Mouse (Mus musculus) hindbrain, embryonic 15.5 days (tissue): ENCODE measurements around the gene Klk1. TPM values are rescaled to one million over a fixed set of nuclear protein-coding genes. Genes with fewer than 3 reads are reported as not detected.
"Not testable (repeated sequence)": the region's sequence is repeated elsewhere in the genome, so short reads cannot be mapped to it uniquely, and the experiment has no call there.

Source experiments
- ATAC-seq: fragments of 200-750 bp; cut with Nextera tagmentation; 2 replicates; pipeline ENCODE4 v1.8.0; 2017; ENCODE audit warnings: low read depth, moderate number of reproducible peaks, moderate TSS enrichment; ENCODE audit not compliant: low FRiP score
- H3K27ac ChIP-seq: fragments of 300-500 bp; sonication (generic); replicated peaks from 2 replicates; pipeline ENCODE4 v1.5.1; 2015; ENCODE audit warnings: mild to moderate bottlenecking, inconsistent platforms
- H3K27me3 ChIP-seq: fragments of 300-500 bp; sonication (generic); 2 replicates; pipeline ENCODE4 v1.6.1; 2015; ENCODE audit warnings: control low read depth, inconsistent platforms
- H3K36me3 ChIP-seq: fragments of 300-500 bp; sonication (generic); 2 replicates; pipeline ENCODE4 v1.6.1; 2015; ENCODE audit warnings: control low read depth, inconsistent platforms
- H3K4me1 ChIP-seq: fragments of 300-500 bp; sonication (generic); replicated peaks from 2 replicates; pipeline ENCODE4 v1.6.1; 2015; ENCODE audit warnings: control low read depth, inconsistent platforms
- H3K4me2 ChIP-seq: fragments of 300-500 bp; sonication (generic); 2 replicates; pipeline ENCODE4 v1.6.1; 2015; ENCODE audit warnings: moderate library complexity, mild to moderate bottlenecking, inconsistent platforms
- H3K4me3 ChIP-seq: fragments of 300-500 bp; sonication (generic); 2 replicates; pipeline ENCODE4 v1.5.1; 2015; ENCODE audit warnings: mild to moderate bottlenecking, inconsistent platforms
- H3K9ac ChIP-seq: fragments of 300-500 bp; sonication (generic); 2 replicates; pipeline ENCODE4 v1.6.1; 2015; ENCODE audit warnings: inconsistent platforms
- H3K9me3 ChIP-seq: fragments of 300-500 bp; sonication (generic); 2 replicates; pipeline ENCODE4 v1.6.1; 2016; ENCODE audit warnings: control low read depth, inconsistent platforms
- WGBS: fragments of 180-500 bp; shearing (Covaris S2); methylation state at CpG from one replicate; pipeline ENCODE4 v1.1.7; 2015; 5-methylcytosine and 5-hydroxymethylcytosine counted together
- polyA plus RNA-seq: library from polyadenylated mRNA; unstranded; fragments of >200 nt; fragmentation: Nextera tagmentation; extraction: Ambion mirVana; gene quantifications from 2 replicates; pipeline ENCODE4 v1.2.1, GENCODE M21; 2015

Klk1 gene
- polyA plus RNA-seq, result not detected in 2 replicates

- H3K36me3 ChIP-seq, result no peaks in the 10 kb centered on the region
- H3K9ac ChIP-seq, result no peak within 1 kb of the TSS
- no peaks in the 10 kb centered on the region for H3K9me3 ChIP-seq
- no peaks in the 10 kb centered on the region for H3K4me1 ChIP-seq
- no peak within 1 kb of the TSS for H3K27ac ChIP-seq
- H3K4me2 ChIP-seq, result no peak within 1 kb of the TSS
- no peaks in the 10 kb centered on the region for H3K27me3 ChIP-seq
- ATAC-seq, result no peak
- no peak within 1 kb of the TSS for H3K4me3 ChIP-seq
- 43% methylated on average over 1 of the region's 1 CpGs for WGBS
Observed at GRCm38 (mm10) chr7:44225076-44225475, at the start of gene Klk1. Gene Klk1, plus strand, starts transcription at chr7:44225360.

DNA sequence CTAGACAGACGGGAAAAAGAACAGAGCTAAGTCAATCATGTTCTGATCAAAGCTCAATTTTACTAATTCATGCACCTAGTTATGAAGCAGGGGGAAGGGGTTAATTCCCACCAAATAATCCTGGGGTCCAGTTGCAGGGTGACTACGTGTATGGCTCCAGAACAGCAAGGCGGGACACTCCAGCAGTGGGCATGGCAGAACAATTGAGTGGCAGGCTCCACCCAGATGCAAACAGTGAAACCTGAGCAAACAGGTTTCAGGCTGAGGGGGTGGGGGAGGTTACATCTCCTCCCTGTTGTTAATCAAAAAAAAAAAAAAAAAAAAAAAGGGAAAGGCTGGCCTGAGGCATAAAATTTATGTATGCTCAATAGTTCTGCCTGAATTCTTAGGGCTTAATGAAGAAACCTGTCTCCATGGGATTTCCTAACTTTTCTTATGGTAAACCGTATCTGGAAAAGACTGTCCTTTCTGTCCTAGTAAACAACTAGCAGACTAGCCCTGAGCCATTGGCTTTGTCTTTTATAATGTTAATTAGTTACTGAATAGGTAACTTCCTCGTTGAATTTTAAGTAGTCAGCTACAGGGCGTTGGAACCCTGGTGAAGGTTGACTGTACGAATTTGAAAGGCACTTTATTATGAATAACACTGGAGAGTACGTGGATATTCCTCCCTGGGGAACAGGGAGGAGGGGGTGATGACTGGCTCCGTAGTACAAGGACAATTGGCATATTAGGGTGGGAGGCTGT is 45.7 kb upstream of the Klk1 start:
- Histone ChIP-seq H3K9me3 (no peaks in the 10 kb centered on the region), H3K4me3 (no peak overlapping the region), H3K4me2 (no peak overlapping the region), H3K36me3 (no peaks in the 10 kb centered on the region), H3K4me1 (no peaks in the 10 kb centered on the region), H3K9ac (no peak overlapping the region), H3K27me3 (no peaks in the 10 kb centered on the region), H3K27ac (no peak overlapping the region)
- WGBS, result 44% methylated on average over 9 of the region's 9 CpGs
- ATAC-seq, result no peak

DNA sequence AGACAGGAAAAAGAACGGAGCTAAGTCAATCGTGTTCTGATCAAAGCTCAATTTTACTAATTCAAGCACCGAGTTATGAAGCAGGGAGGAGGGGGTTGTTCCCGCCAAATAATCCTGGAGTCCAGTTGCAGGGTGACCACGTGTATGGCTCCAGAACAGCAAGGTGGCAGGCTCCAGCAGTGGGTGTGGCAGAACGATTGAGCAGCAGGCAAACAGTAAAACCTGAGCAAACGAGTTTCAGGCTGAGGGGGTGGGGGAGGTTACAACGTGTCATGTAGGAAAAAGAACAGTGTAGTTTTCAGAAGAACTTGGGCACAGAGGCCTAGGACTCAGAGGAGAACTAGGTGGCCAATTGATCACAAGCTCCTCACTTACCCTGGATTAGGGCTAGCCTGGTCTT is 38.6 kb upstream of the Klk1 start:
- 75% methylated on average over 8 of the region's 8 CpGs for WGBS
- not testable (repeated sequence) for H3K4me1 ChIP-seq, H3K4me3 ChIP-seq, H3K4me2 ChIP-seq, H3K27ac ChIP-seq, H3K9me3 ChIP-seq, H3K27me3 ChIP-seq, ATAC-seq, H3K9ac ChIP-seq, H3K36me3 ChIP-seq

DNA sequence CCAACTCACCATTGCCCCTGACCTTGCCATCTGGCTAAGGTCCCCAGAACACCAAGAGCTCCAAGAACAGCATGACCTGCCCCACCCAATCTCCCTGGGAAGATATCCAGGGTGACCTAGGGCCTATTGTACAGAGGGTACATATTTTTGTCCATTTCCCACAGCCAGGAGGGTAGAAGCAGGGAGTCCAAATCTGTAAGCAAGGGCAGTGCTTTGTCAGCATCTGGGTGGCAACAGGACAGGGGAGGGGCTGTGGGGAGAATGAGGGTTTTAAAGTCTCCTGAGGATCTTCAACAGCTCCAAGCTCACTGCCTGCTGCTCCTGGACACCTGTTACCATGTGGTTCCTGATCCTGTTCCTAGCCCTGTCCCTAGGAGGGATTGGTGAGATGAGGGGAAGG is 37.2 kb upstream of the Klk1 start, which contains the start of gene Klk1b24:
Gene Klk1b24 (plus strand): TSS at position 301 of the 400 bp plus-strand sequence.
- H3K36me3 ChIP-seq, result not testable (repeated sequence)

GRCm38 (mm10) chr7:44193466-44193865 is 31.7 kb upstream of the Klk1 start:
- H3K4me3 ChIP-seq, H3K4me1 ChIP-seq, H3K9me3 ChIP-seq, H3K9ac ChIP-seq, H3K36me3 ChIP-seq, H3K27me3 ChIP-seq, H3K4me2 ChIP-seq, H3K27ac ChIP-seq, ATAC-seq: not testable (repeated sequence)
- WGBS, result 88% methylated on average over 1 of the region's 1 CpGs

More for the DNA sequence above, 37.2 kb upstream of the Klk1 start, which contains the start of gene Klk1b24:
- H3K9ac ChIP-seq, H3K27ac ChIP-seq, H3K4me2 ChIP-seq, H3K4me1 ChIP-seq, H3K27me3 ChIP-seq, ATAC-seq, H3K4me3 ChIP-seq, H3K9me3 ChIP-seq: not testable (repeated sequence)

DNA sequence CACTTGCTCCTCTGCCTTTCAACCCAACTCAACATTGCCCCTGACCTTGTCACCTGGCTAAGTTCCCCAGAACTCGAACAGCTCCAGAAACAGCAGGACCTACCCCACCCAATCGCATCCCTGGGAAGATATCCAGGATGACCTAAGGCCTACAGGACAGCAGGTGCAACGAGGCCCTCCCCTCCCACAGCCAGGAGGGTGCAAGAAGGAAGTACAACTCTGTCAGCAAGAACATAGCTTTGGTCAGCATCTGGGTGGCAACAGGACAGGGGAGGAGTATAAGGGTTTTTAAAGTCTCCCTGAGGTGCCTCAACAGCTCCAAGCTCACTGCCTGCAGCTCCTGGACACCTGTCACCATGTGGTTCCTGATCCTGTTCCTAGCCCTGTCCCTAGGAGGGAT is 27.3 kb upstream of the Klk1 start, which contains the start of gene Klk1b3:
Gene Klk1b3 (plus strand): TSS at position 301 of the 400 bp plus-strand sequence.
- Histone ChIP-seq H3K27ac (no peak within 1 kb of the TSS), H3K4me1 (no peaks in the 10 kb centered on the region), H3K9ac (no peak within 1 kb of the TSS), H3K4me2 (no peak within 1 kb of the TSS), H3K27me3 (no peaks in the 10 kb centered on the region), H3K9me3 (no peaks in the 10 kb centered on the region), H3K36me3 (no peaks in the 10 kb centered on the region), H3K4me3 (no peak within 1 kb of the TSS)
- WGBS, result 63% methylated on average over 3 of the region's 3 CpGs
- no peak for ATAC-seq

DNA sequence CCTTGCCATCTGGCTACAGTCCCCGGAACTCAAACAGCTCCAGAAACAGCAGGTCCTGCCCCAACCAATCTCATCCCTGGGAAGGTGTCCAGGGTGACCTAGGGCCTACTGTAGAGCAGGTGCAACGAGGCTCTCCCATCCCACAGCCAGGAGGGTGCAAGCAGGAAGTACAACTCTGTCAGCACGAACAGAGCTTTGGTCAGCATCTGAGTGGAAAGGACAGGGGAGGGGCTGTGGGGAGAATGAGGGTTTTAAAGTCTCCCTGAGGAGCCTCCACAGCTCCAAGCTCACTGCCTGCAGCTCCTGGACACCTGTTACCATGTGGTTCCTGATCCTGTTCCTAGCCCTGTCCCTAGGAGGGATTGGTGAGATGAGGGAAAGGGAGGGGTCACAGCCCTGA is 18.0 kb upstream of the Klk1 start, which contains the start of gene Klk1b4:
Gene Klk1b4 (plus strand): TSS at position 301 of the 400 bp plus-strand sequence.
- H3K27ac ChIP-seq, H3K9me3 ChIP-seq, H3K4me1 ChIP-seq, H3K27me3 ChIP-seq, H3K4me2 ChIP-seq, H3K36me3 ChIP-seq, H3K9ac ChIP-seq, H3K4me3 ChIP-seq, ATAC-seq: not testable (repeated sequence)
- WGBS, result 60% methylated on average over 3 of the region's 3 CpGs

GRCm38 (mm10) chr7:44208307-44208706 is 16.9 kb upstream of the Klk1 start:
- H3K9ac ChIP-seq, result no peak overlapping the region
- no peak overlapping the region for H3K4me3 ChIP-seq
- H3K27me3 ChIP-seq, result no peaks in the 10 kb centered on the region
- H3K9me3 ChIP-seq, result no peaks in the 10 kb centered on the region
- no peak for ATAC-seq
- WGBS, result 77% methylated on average over 3 of the region's 3 CpGs
- no peak overlapping the region for H3K27ac ChIP-seq
- no peaks in the 10 kb centered on the region for H3K4me1 ChIP-seq
- H3K4me2 ChIP-seq, result no peak overlapping the region
- no peaks in the 10 kb centered on the region for H3K36me3 ChIP-seq

- WGBS, result 97% methylated on average over 1 of the region's 1 CpGs
- no peaks in the 10 kb centered on the region for H3K9me3 ChIP-seq
- no peaks in the 10 kb centered on the region for H3K36me3 ChIP-seq
- H3K27me3 ChIP-seq, result no peaks in the 10 kb centered on the region
- no peak within 1 kb of the TSS for H3K4me3 ChIP-seq
- H3K9ac ChIP-seq, result no peak within 1 kb of the TSS
- no peaks in the 10 kb centered on the region for H3K4me1 ChIP-seq
- ATAC-seq, result no peak
- H3K27ac ChIP-seq, result no peak within 1 kb of the TSS
- no peak within 1 kb of the TSS for H3K4me2 ChIP-seq
Observed at GRCm38 (mm10) chr7:44215645-44216044, 9.5 kb upstream of the Klk1 start, which contains the start of gene Klk1b5. Gene Klk1b5, plus strand, starts transcription at chr7:44215945.

- not testable (repeated sequence) for H3K9me3 ChIP-seq, H3K27ac ChIP-seq, H3K36me3 ChIP-seq, ATAC-seq, H3K27me3 ChIP-seq, H3K4me1 ChIP-seq, H3K4me3 ChIP-seq, H3K9ac ChIP-seq, H3K4me2 ChIP-seq
- WGBS, result 78% methylated on average over 10 of the region's 10 CpGs
Observed at GRCm38 (mm10) chr7:44221601-44222000, 3.6 kb upstream of the Klk1 start.

DNA sequence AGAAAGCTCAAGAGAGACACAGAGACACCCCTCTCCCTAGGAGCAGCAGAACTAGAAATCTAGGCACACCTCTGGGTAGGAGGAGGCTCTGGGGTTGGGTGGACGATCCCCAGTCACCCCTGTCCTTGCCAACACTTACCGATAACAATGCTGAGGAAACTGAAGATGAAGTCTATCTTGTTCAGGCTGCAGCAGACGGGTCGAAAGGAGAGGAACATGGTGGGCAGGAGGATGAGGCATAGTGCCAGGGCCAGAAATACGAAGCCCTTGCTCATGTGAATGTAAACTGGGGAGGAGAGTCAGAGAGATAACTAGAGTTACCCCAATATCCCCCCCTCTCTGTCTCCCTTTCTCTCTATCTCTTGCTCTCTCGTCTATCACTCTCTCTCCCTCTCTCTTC is 2.8 kb upstream of the Klk1 start:
- H3K36me3 ChIP-seq, H3K27me3 ChIP-seq, H3K4me3 ChIP-seq, H3K9me3 ChIP-seq, ATAC-seq, H3K9ac ChIP-seq, H3K4me2 ChIP-seq, H3K4me1 ChIP-seq, H3K27ac ChIP-seq: not testable (repeated sequence)
- 77% methylated on average over 6 of the region's 6 CpGs for WGBS

DNA sequence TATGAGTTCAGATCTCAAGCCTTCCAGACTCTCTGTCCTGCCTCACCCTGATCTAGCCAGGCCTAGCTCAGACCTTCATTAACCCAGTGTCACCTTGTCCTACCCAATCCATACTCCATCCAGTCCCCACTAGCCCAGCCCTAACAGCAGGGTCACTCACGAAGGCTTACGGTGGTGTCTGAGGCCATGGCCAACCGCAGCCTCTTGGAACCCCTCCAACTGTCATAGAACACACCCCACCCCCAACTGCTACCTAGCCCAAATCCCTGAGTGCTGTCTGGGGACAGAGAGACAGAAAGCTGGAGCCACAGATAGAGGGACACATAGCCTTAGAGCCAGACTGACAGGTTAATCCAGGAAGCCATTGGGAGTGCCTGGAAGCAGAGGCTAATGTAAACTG is 10.7 kb downstream of the Klk1 start, which contains the start of gene Gm36864:
Gene Gm36864 (plus strand): TSS at position 269 of the 400 bp plus-strand sequence.
- H3K4me1 ChIP-seq, result no peaks in the 10 kb centered on the region
- WGBS, result 88% methylated on average over 3 of the region's 3 CpGs
- no peaks in the 10 kb centered on the region for H3K36me3 ChIP-seq
- H3K9me3 ChIP-seq, result no peaks in the 10 kb centered on the region
- no peaks in the 10 kb centered on the region for H3K27me3 ChIP-seq
- no peak within 1 kb of the TSS for H3K9ac ChIP-seq
- no peak within 1 kb of the TSS for H3K27ac ChIP-seq
- no peak within 1 kb of the TSS for H3K4me3 ChIP-seq
- no peak for ATAC-seq
- H3K4me2 ChIP-seq, result no peak within 1 kb of the TSS

DNA sequence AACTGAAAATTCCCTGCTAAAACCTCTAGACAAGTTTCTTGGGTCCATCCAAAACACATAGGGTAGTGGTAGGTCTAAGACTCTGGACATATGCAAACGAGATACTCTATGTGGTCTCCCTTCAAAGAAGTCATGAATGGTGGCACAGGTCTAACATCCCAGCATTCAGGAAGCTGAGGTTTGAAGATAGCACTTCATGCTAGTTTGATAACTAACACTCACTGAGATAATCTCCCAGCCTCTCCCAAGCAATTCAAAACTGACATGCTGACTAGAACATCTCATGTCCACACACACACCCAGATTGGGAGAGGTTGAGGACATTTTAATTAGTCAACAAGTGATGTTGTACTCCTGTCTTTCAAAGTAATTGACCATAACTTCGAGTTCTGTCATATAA is 14.8 kb downstream of the Klk1 start:
- no peaks in the 10 kb centered on the region for H3K36me3 ChIP-seq
- ATAC-seq, result no peak
- H3K9me3 ChIP-seq, result no peaks in the 10 kb centered on the region
- no peaks in the 10 kb centered on the region for H3K4me1 ChIP-seq
- no peak overlapping the region for H3K4me3 ChIP-seq
- H3K27me3 ChIP-seq, result no peaks in the 10 kb centered on the region
- no peak overlapping the region for H3K4me2 ChIP-seq
- H3K27ac ChIP-seq, result no peak overlapping the region
- no peak overlapping the region for H3K9ac ChIP-seq
- WGBS, result 58% methylated on average over 2 of the region's 2 CpGs
